1 mouse cellular context compared by ENCODE assay signal in the genomic region with DNA sequence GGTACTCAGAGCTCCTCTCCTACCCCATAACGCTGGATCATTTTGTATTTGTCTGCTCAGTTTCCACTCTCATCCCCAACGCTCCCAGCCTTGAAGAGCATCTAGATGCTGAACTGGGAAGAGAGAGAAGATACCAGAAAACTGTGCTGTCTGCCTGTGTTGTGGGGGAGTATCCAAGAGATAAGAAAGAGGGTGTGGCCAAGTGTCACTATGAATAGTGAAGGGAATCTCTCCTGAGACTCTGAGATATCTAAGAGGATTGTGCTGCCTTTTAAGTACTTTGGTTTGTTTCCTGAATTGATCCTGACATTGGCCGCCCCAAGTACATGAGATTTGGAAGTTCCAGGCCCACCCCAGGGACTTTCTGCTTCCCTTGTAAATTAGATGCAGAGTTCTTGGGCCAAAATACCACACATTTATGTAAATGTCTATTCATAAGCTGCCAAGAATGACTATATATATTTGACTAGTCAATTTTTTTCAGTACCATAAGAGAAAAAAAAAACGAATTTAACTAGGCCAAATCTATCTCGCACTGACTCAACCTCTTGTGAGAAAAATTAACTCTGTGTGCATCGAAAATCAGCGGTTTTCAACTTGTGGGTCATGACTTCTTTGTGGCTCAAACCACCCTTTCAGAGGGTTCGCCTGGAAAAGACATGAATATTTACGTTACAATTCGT.
TF ChIP-seq lines count a peak whose summit lies in the region.

No protein-coding gene starts in this region.

TF ChIP-seq in CH12.LX, 34 proteins besides CTCF, POLR2A, EP300 and RAD21 (continued from another document):
- TF ChIP-seq MEF2A (IDR thresholded peaks at IDR 0.05; ENCODE audit: borderline replicate concordance, low read depth, low read length) (no peak; the same call in none of the 2 replicates), ZC3H11A (IDR thresholded peaks at IDR 0.05; ENCODE audit: low read depth, low read length) (no peak), KAT2A (IDR thresholded peaks at IDR 0.05; ENCODE audit: insufficient replicate concordance, low read length) (no peak)
